Mouse (Mus musculus): ENCODE results near the gene Tead1. TPM values are rescaled to one million over a fixed set of nuclear protein-coding genes. Genes with fewer than 3 reads are reported as not detected.

Tead1 gene
- polyA plus RNA-seq, 1 experiment, result 2.7 TPM

DNA sequence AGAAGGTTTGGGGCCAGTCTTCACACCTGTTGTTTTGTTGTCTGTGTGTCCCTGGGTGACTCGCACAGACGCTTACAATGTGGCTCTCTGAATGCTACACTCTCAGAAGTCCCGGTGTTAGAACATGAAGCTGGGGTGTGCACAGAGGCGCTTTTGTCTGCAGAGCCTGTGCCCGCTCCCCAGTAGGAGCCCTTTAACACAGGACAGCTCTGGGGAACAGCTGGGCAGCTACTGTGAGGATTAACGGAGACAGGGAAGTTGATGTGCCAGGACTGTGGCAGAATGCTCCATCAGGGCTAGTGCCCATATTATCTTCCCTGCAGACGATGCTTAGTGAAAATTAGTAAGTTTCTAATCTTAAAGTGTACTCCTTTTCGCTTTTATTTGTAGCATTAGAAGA lies 102.9 kb downstream of the Tead1 start:
- no peak for TF ChIP-seq CTCF (IDR thresholded peaks at IDR 0.05; ENCODE audit: extremely low read depth, insufficient read depth, insufficient read length, insufficient replicate concordance)
- TF ChIP-seq POLR2A (IDR thresholded peaks at IDR 0.05; ENCODE audit: low read depth, low read length), result no peak
- no peaks in the 10 kb centered on the region for H3K27me3 ChIP-seq (ENCODE audit: control insufficient read depth, insufficient read depth, low read length)
- H3K4me3 ChIP-seq (ENCODE audit: extremely low read depth, insufficient read depth, insufficient read length), result no peak overlapping the region
- no peaks in the 10 kb centered on the region for H3K36me3 ChIP-seq (ENCODE audit: control insufficient read depth, insufficient read depth, low read length)
- no peaks in the 10 kb centered on the region for H3K4me1 ChIP-seq (ENCODE audit: control insufficient read depth, insufficient read depth, insufficient read length)
- H3K27ac ChIP-seq (ENCODE audit: insufficient read depth, low read length), result no peak overlapping the region
- 93% methylated on average over 8 of the region's 8 CpGs for WGBS
- DNase-seq (ENCODE audit: low read depth in 1 of 2, low spot score in 2 of 2), result no peak

- TF ChIP-seq CTCF (IDR thresholded peaks at IDR 0.05; ENCODE audit: extremely low read depth, insufficient read depth, insufficient read length, insufficient replicate concordance) (no peak), POLR2A (IDR thresholded peaks at IDR 0.05; ENCODE audit: low read depth, low read length) (no peak)
- 91% methylated on average over 3 of the region's 3 CpGs for WGBS
- DNase-seq (ENCODE audit: low read depth in 1 of 2, low spot score in 2 of 2), result no peak
- Histone ChIP-seq H3K27me3 (ENCODE audit: control insufficient read depth, insufficient read depth, low read length) (no peaks in the 10 kb centered on the region), H3K4me1 (ENCODE audit: control insufficient read depth, insufficient read depth, insufficient read length) (no peaks in the 10 kb centered on the region), H3K4me3 (ENCODE audit: extremely low read depth, insufficient read depth, insufficient read length) (no peak overlapping the region), H3K36me3 (ENCODE audit: control insufficient read depth, insufficient read depth, low read length) (no peaks in the 10 kb centered on the region), H3K27ac (ENCODE audit: insufficient read depth, low read length) (no peak overlapping the region)
Measured at GRCm38 (mm10) chr7:112784278-112784677, 105.2 kb downstream of the Tead1 start.

- DNase-seq (ENCODE audit: low read depth in 1 of 2, low spot score in 2 of 2), result no peak
- 88% methylated on average over 7 of the region's 7 CpGs for WGBS
- H3K4me1 ChIP-seq (ENCODE audit: control insufficient read depth, insufficient read depth, insufficient read length), result no peaks in the 10 kb centered on the region
- H3K4me3 ChIP-seq (ENCODE audit: extremely low read depth, insufficient read depth, insufficient read length), result no peak overlapping the region
- H3K27me3 ChIP-seq (ENCODE audit: control insufficient read depth, insufficient read depth, low read length), result no peaks in the 10 kb centered on the region
- H3K27ac ChIP-seq (ENCODE audit: insufficient read depth, low read length), result no peak overlapping the region
- no peak for TF ChIP-seq POLR2A (IDR thresholded peaks at IDR 0.05; ENCODE audit: low read depth, low read length)
- no peak for TF ChIP-seq CTCF (IDR thresholded peaks at IDR 0.05; ENCODE audit: extremely low read depth, insufficient read depth, insufficient read length, insufficient replicate concordance)
- H3K36me3 ChIP-seq (ENCODE audit: control insufficient read depth, insufficient read depth, low read length), result no peaks in the 10 kb centered on the region
Measured at GRCm38 (mm10) chr7:112785271-112785670, 106.2 kb downstream of the Tead1 start.

- H3K4me1 ChIP-seq (ENCODE audit: control insufficient read depth, insufficient read depth, insufficient read length), result no peaks in the 10 kb centered on the region
- H3K36me3 ChIP-seq (ENCODE audit: control insufficient read depth, insufficient read depth, low read length), result no peaks in the 10 kb centered on the region
- H3K27ac ChIP-seq (ENCODE audit: insufficient read depth, low read length), result no peak overlapping the region
- no peak for TF ChIP-seq CTCF (IDR thresholded peaks at IDR 0.05; ENCODE audit: extremely low read depth, insufficient read depth, insufficient read length, insufficient replicate concordance)
- TF ChIP-seq POLR2A (IDR thresholded peaks at IDR 0.05; ENCODE audit: low read depth, low read length), result no peak
- H3K4me3 ChIP-seq (ENCODE audit: extremely low read depth, insufficient read depth, insufficient read length), result no peak overlapping the region
- no peaks in the 10 kb centered on the region for H3K27me3 ChIP-seq (ENCODE audit: control insufficient read depth, insufficient read depth, low read length)
- 52% methylated on average over 7 of the region's 7 CpGs for WGBS
- no peak for DNase-seq (ENCODE audit: low read depth in 1 of 2, low spot score in 2 of 2)
Measured at GRCm38 (mm10) chr7:112786556-112787225, 107.6 kb downstream of the Tead1 start.

DNA sequence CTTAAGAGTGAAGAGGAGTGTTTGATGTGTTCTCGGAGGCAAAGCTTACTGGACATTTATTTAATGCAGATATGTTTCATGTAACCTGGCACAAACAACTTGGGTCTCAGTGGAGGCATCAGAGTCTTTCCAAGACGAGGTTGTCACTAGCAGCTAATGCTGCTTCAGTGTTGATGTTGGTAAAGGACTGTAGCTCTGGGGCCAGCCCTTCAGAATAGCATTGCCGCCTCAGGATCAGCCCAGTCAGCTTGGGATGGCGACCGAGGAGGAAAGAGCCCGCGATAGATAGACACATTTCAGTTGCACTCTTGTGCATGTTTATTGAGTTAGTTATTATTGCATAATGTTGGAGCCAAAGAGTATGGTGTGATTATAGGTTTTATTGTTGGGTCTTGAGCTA lies 108.2 kb downstream of the Tead1 start:
- no peak for DNase-seq (ENCODE audit: low read depth in 1 of 2, low spot score in 2 of 2)

GRCm38 (mm10) chr7:112788321-112788751 lies 109.2 kb downstream of the Tead1 start:
- DNase-seq (ENCODE audit: low read depth in 1 of 2, low spot score in 2 of 2), result no peak
- Histone ChIP-seq H3K36me3 (ENCODE audit: control insufficient read depth, insufficient read depth, low read length) (no peaks in the 10 kb centered on the region), H3K27ac (ENCODE audit: insufficient read depth, low read length) (no peak overlapping the region), H3K4me3 (ENCODE audit: extremely low read depth, insufficient read depth, insufficient read length) (no peak overlapping the region), H3K27me3 (ENCODE audit: control insufficient read depth, insufficient read depth, low read length) (no peaks in the 10 kb centered on the region), H3K4me1 (ENCODE audit: control insufficient read depth, insufficient read depth, insufficient read length) (no peaks in the 10 kb centered on the region)
- WGBS, result 77% methylated on average over 7 of the region's 7 CpGs
- TF ChIP-seq CTCF (IDR thresholded peaks at IDR 0.05; ENCODE audit: extremely low read depth, insufficient read depth, insufficient read length, insufficient replicate concordance), result no peak
- TF ChIP-seq POLR2A (IDR thresholded peaks at IDR 0.05; ENCODE audit: low read depth, low read length), result no peak

More for the DNA sequence above, 108.2 kb downstream of the Tead1 start:
- no peak for TF ChIP-seq POLR2A (IDR thresholded peaks at IDR 0.05; ENCODE audit: low read depth, low read length)
- no peak for TF ChIP-seq CTCF (IDR thresholded peaks at IDR 0.05; ENCODE audit: extremely low read depth, insufficient read depth, insufficient read length, insufficient replicate concordance)
- Histone ChIP-seq H3K4me3 (ENCODE audit: extremely low read depth, insufficient read depth, insufficient read length) (no peak overlapping the region), H3K36me3 (ENCODE audit: control insufficient read depth, insufficient read depth, low read length) (no peaks in the 10 kb centered on the region), H3K27ac (ENCODE audit: insufficient read depth, low read length) (no peak overlapping the region), H3K4me1 (ENCODE audit: control insufficient read depth, insufficient read depth, insufficient read length) (no peaks in the 10 kb centered on the region), H3K27me3 (ENCODE audit: control insufficient read depth, insufficient read depth, low read length) (no peaks in the 10 kb centered on the region)
- WGBS, result 88% methylated on average over 7 of the region's 7 CpGs

DNA sequence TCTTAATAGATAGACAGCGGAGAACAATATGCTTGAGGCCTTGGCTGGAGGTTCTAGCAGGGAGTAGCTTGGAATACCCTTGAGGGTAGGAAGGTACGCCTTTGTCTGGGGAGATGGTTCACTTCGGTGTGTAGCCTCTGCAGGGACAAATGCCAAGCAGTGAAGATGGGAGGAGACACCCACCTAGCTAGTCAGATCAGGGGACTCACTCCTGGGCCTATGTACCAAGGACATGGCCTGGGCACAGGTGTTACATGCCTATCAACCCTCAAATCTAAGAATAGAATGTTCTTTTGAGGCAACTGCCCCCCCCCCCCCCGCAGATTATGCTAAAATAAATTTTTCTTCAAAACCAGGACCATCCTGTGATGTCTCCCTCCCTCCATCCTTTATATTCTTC lies 110.6 kb downstream of the Tead1 start:
- WGBS, result 83% methylated on average over 4 of the region's 4 CpGs
- Histone ChIP-seq H3K27me3 (ENCODE audit: control insufficient read depth, insufficient read depth, low read length) (no peaks in the 10 kb centered on the region), H3K36me3 (ENCODE audit: control insufficient read depth, insufficient read depth, low read length) (no peaks in the 10 kb centered on the region), H3K4me1 (ENCODE audit: control insufficient read depth, insufficient read depth, insufficient read length) (no peaks in the 10 kb centered on the region), H3K27ac (ENCODE audit: insufficient read depth, low read length) (no peak overlapping the region), H3K4me3 (ENCODE audit: extremely low read depth, insufficient read depth, insufficient read length) (no peak overlapping the region)
- DNase-seq (ENCODE audit: low read depth in 1 of 2, low spot score in 2 of 2), result no peak
- TF ChIP-seq POLR2A (IDR thresholded peaks at IDR 0.05; ENCODE audit: low read depth, low read length), result no peak
- no peak for TF ChIP-seq CTCF (IDR thresholded peaks at IDR 0.05; ENCODE audit: extremely low read depth, insufficient read depth, insufficient read length, insufficient replicate concordance)
